Mouse (Mus musculus): Measurements from ENCODE around the gene Itpkc. TPM values are rescaled to one million over a fixed set of nuclear protein-coding genes. Genes with fewer than 3 reads are reported as not detected.
A peak's percentile ranks its signal among the peaks of the same experiment; 100 is the strongest.

Gene Itpkc
- total RNA-seq, 2 experiments from 2014 or later: 9.6 to 10.5 TPM

- DNase-seq: no peak
Observed at GRCm38 (mm10) chr7:27192434-27192833, 36.0 kb downstream of the Itpkc start.

- DNase-seq: no peak
Observed at GRCm38 (mm10) chr7:27189271-27189931, 39.1 kb downstream of the Itpkc start.

GRCm38 (mm10) chr7:27185986-27186385 is 42.5 kb downstream of the Itpkc start:
- DNase-seq: no peak

- peak; percentile 54 for DNase-seq
Observed at GRCm38 (mm10) chr7:27184964-27185363, 43.5 kb downstream of the Itpkc start.

- DNase-seq: no peak
Observed at GRCm38 (mm10) chr7:27182498-27182897, 46.0 kb downstream of the Itpkc start.

- no peak for DNase-seq
Observed at GRCm38 (mm10) chr7:27180837-27181695, 47.4 kb downstream of the Itpkc start, which contains the start of the genes Gm21983 and Mia. Gm21983 (minus strand) TSS chr7:27181086. Mia (minus strand) TSS chr7:27181157.

- peak; percentile 76 for DNase-seq
Observed at GRCm38 (mm10) chr7:27180036-27180435, 48.4 kb downstream of the Itpkc start.

- DNase-seq: no peak
Observed at GRCm38 (mm10) chr7:27179217-27179918, 49.1 kb downstream of the Itpkc start.

- peak; percentile 98 for DNase-seq
Observed at GRCm38 (mm10) chr7:27178324-27179216, 49.9 kb downstream of the Itpkc start, which contains the start of gene Rab4b. Rab4b (minus strand) TSS chr7:27178896.

- no peak for DNase-seq
Observed at GRCm38 (mm10) chr7:27177942-27178323, 50.5 kb downstream of the Itpkc start.

GRCm38 (mm10) chr7:27174896-27175295 is 53.6 kb downstream of the Itpkc start:
- no peak for DNase-seq

GRCm38 (mm10) chr7:27174496-27174895 is 54.0 kb downstream of the Itpkc start:
- DNase-seq: no peak

GRCm38 (mm10) chr7:27170981-27171380 is 57.5 kb downstream of the Itpkc start:
- DNase-seq: no peak

GRCm38 (mm10) chr7:27168371-27168770 is 60.1 kb downstream of the Itpkc start:
- DNase-seq: no peak

GRCm38 (mm10) chr7:27167475-27168094 is 60.9 kb downstream of the Itpkc start:
- DNase-seq: no peak

- peak; percentile 97 for DNase-seq
Observed at GRCm38 (mm10) chr7:27166614-27167474, 61.6 kb downstream of the Itpkc start, which contains the start of gene Egln2. Egln2 (minus strand) TSS chr7:27166802.

- DNase-seq: peak; percentile 94
Observed at GRCm38 (mm10) chr7:27166229-27166613, 62.2 kb downstream of the Itpkc start.

- DNase-seq: no peak
Observed at GRCm38 (mm10) chr7:27165696-27166095, 62.8 kb downstream of the Itpkc start.

GRCm38 (mm10) chr7:27165007-27165655 is 63.3 kb downstream of the Itpkc start:
- DNase-seq: peak; percentile 83

Data from adrenal gland, postnatal 10 days (tissue).